Mouse (Mus musculus): ENCODE measurements around the gene Scn4a. TPM values are rescaled to one million over a fixed set of nuclear protein-coding genes. Genes with fewer than 3 reads are reported as not detected.
"Not testable (repeated sequence)": the region's sequence is repeated elsewhere in the genome, so short reads cannot be mapped to it uniquely, and the experiment has no call there.

Gene Scn4a
- total and polyA plus RNA-seq, 3 experiments = 0.05 TPM; not detected in 2

DNA sequence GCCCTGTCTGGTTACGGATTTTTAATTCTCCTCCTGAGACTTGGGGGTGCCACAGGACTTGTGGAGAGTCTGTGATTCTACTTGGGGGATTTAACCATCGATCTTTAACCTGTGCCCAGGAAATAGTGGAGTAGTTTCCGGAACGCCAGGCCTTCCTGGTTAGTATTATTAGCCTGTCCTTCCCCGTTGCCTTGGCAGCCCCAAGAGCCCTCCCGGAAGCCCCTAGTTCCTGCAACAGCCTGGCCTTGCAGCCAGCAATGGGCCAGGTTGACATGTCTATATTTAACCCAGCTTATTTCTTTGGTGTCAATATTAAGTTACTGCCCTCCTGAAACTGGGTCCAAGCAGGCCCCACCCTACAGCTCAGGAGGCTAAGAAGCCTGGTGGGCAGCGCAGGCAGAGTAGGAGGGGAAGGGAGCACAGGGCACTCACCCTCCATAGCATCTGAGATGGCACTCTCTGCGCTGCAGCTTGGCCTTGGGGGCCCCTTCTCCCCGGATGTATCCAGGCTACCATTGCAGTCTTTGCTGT is 12.0 kb downstream of the Scn4a start:
- TF ChIP-seq TAL1 (conservative IDR thresholded peaks at IDR 0.05; ENCODE audit: low read depth, low read length) = no peak
- Histone ChIP-seq H3K9me3 (replicated peaks) (no peaks in the 10 kb centered on the region), H3K4me1 (ENCODE audit: insufficient read depth, low read depth, low read length) (no peaks in the 10 kb centered on the region), H3K4me3 (ENCODE audit: low read depth, low read length) (no peak overlapping the region), H3K27me3 (ENCODE audit: insufficient read depth, low read length) (peaks cover 53% of the 10 kb centered on the region), H3K36me3 (replicated peaks) (no peaks in the 10 kb centered on the region)
- no peak for ATAC-seq (ENCODE audit: extremely low read depth, insufficient number of reproducible peaks, low FRiP score, poor library complexity, severe bottlenecking)
- DNase-seq (ENCODE audit: low spot score) = no peak

DNA sequence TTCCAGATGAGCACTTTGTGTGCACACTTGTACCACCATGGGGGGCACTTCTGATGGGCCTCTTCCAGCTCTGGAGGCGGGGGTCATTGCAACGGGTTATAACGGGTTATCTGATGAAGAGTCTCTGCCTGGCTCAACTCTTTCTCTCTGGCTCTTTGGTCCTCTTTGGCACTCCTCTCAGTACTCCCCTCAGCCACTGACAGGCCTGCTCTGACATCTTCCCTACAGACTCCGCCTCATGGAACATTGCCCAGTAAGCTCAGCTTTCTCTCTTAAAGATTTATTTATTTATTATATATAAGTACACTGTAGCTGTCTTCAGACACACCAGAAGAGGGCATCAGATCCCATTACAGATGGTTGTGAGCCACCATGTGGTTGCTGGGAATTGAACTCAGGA is 13.8 kb downstream of the Scn4a start:
- not testable (repeated sequence) for H3K4me1 ChIP-seq (ENCODE audit: insufficient read depth, low read depth, low read length); H3K36me3 ChIP-seq (replicated peaks); H3K9me3 ChIP-seq (replicated peaks); ATAC-seq (ENCODE audit: extremely low read depth, insufficient number of reproducible peaks, low FRiP score, poor library complexity, severe bottlenecking); DNase-seq (ENCODE audit: low spot score); H3K4me3 ChIP-seq (ENCODE audit: low read depth, low read length)
- H3K27me3 ChIP-seq (ENCODE audit: insufficient read depth, low read length) = peaks cover 45% of the 10 kb centered on the region

DNA sequence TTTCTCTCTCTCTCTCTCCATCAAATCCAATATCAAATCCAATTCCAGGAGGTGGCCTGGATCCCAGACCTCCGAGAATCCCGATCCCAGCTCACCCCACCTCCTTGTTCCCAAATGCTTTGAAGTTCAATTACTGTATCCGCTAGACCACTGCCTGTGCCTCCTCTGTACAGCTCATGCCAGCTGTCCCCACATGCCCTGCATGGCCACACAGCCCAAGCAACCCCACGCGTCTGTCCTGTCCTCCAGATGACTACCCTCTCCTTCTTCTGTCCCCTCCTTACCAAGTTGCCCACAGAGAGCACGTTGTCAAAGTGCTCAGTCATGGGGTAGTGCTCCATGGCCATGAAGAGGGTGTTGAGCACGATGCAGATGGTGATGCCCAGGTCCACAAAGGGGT is 14.2 kb downstream of the Scn4a start:
- TF ChIP-seq POLR2AphosphoS5 (IDR thresholded peaks at IDR 0.05; ENCODE audit: insufficient replicate concordance, low read depth, low read length) (no peak), TAL1 (conservative IDR thresholded peaks at IDR 0.05; ENCODE audit: low read depth, low read length) (no peak), CTCF (IDR thresholded peaks at IDR 0.05; ENCODE audit: low read depth, low read length) (no peak), GATA2 (IDR thresholded peaks at IDR 0.05; ENCODE audit: borderline replicate concordance, low read depth, low read length) (no peak), GATA1 (IDR thresholded peaks at IDR 0.05; ENCODE audit: borderline replicate concordance, low read length) (no peak)
- no peak overlapping the region for H3K4me3 ChIP-seq (ENCODE audit: low read depth, low read length)
- ATAC-seq (ENCODE audit: extremely low read depth, insufficient number of reproducible peaks, low FRiP score, poor library complexity, severe bottlenecking) (no peak), DNase-seq (ENCODE audit: low spot score) (no peak)
- no peaks in the 10 kb centered on the region for H3K4me1 ChIP-seq (ENCODE audit: insufficient read depth, low read depth, low read length)
- H3K27me3 ChIP-seq (ENCODE audit: insufficient read depth, low read length) = peaks cover 46% of the 10 kb centered on the region
- no peaks in the 10 kb centered on the region for H3K36me3 ChIP-seq (replicated peaks)
- H3K9me3 ChIP-seq (replicated peaks) = no peaks in the 10 kb centered on the region

DNA sequence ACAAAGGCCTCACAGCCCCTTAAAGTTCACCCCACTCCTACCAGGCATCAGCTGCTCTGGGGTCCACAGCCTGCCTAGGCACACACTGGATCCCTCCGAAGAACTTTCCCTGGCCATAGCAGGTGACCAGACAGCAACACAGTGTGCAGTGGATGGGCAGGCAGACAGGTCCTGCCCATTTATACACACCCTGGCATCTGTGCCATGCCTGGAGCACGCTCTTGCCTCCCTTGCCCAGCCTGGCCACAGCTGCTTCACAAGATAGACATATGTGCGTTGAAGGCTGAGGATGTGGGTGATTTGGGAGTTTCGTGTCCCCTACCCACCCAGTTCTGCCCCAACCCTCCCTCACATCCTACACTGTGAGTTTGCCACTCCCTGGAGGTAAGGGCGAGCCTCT is 15.1 kb downstream of the Scn4a start:
- Histone ChIP-seq H3K4me3 (ENCODE audit: low read depth, low read length) (no peak overlapping the region), H3K9me3 (replicated peaks) (no peaks in the 10 kb centered on the region), H3K36me3 (replicated peaks) (no peaks in the 10 kb centered on the region), H3K27me3 (ENCODE audit: insufficient read depth, low read length) (peaks cover 44% of the 10 kb centered on the region), H3K4me1 (ENCODE audit: insufficient read depth, low read depth, low read length) (no peaks in the 10 kb centered on the region)
- TF ChIP-seq GATA1 (IDR thresholded peaks at IDR 0.05; ENCODE audit: borderline replicate concordance, low read length) = no peak
- TF ChIP-seq CTCF (IDR thresholded peaks at IDR 0.05; ENCODE audit: low read depth, low read length) = no peak
- no peak for TF ChIP-seq POLR2AphosphoS5 (IDR thresholded peaks at IDR 0.05; ENCODE audit: insufficient replicate concordance, low read depth, low read length)
- no peak for TF ChIP-seq TAL1 (conservative IDR thresholded peaks at IDR 0.05; ENCODE audit: low read depth, low read length)
- ATAC-seq (ENCODE audit: extremely low read depth, insufficient number of reproducible peaks, low FRiP score, poor library complexity, severe bottlenecking) (no peak), DNase-seq (ENCODE audit: low spot score) (no peak)

DNA sequence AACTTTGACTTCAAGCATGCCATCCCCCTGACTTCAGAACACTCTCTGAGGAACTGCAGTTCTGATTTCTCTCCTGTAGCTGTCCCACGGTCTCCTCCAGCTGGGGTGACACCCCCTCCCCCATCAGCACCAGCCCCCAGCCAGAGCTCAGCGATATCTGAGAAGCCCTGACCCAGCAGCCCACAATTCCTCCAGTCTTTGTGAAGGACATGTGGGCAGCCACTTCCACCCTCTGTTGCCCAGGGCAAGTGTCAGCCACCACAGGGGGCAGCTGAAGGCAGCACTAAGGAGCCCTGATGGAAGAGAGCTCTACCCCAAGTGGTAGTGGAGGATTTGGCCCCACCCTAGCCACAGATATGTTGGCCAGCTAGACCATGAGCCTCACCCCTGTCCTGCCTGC is 19.0 kb downstream of the Scn4a start:
- peaks cover 30% of the 10 kb centered on the region for H3K27me3 ChIP-seq (ENCODE audit: insufficient read depth, low read length)
- H3K36me3 ChIP-seq (replicated peaks) = no peaks in the 10 kb centered on the region
- no peak for ATAC-seq (ENCODE audit: extremely low read depth, insufficient number of reproducible peaks, low FRiP score, poor library complexity, severe bottlenecking)
- H3K4me1 ChIP-seq (ENCODE audit: insufficient read depth, low read depth, low read length) = no peaks in the 10 kb centered on the region
- no peak for DNase-seq (ENCODE audit: low spot score)
- no peaks in the 10 kb centered on the region for H3K9me3 ChIP-seq (replicated peaks)
- no peak overlapping the region for H3K4me3 ChIP-seq (ENCODE audit: low read depth, low read length)
- TF ChIP-seq CTCF (IDR thresholded peaks at IDR 0.05; ENCODE audit: low read depth, low read length) (no peak), TAL1 (conservative IDR thresholded peaks at IDR 0.05; ENCODE audit: low read depth, low read length) (no peak), GATA2 (IDR thresholded peaks at IDR 0.05; ENCODE audit: borderline replicate concordance, low read depth, low read length) (no peak), POLR2AphosphoS5 (IDR thresholded peaks at IDR 0.05; ENCODE audit: insufficient replicate concordance, low read depth, low read length) (no peak), GATA1 (IDR thresholded peaks at IDR 0.05; ENCODE audit: borderline replicate concordance, low read length) (no peak)

DNA sequence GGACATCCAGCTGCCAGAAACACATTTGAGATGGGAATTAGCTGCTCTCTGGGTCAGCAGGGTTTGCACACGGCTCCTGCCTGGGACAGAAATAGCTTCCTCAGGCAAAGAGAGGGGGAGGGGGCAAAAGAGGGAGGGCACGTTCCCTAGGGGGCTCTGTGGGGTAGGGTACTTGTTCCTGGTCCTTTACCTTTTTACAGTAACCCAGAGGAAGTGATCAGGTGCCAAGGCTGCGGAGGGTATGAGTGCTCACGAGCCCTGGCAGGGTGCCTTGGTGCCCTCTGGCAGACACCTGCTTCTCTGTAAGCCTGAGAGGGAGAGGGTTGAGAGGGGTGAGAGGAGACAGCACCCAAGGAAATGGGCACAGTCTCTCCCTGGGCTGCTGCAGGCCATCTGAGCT is 20.6 kb downstream of the Scn4a start:
- TF ChIP-seq CTCF (IDR thresholded peaks at IDR 0.05; ENCODE audit: low read depth, low read length) = no peak
- no peak for TF ChIP-seq POLR2AphosphoS5 (IDR thresholded peaks at IDR 0.05; ENCODE audit: insufficient replicate concordance, low read depth, low read length)
- TF ChIP-seq GATA2 (IDR thresholded peaks at IDR 0.05; ENCODE audit: borderline replicate concordance, low read depth, low read length) = no peak
- TF ChIP-seq GATA1 (IDR thresholded peaks at IDR 0.05; ENCODE audit: borderline replicate concordance, low read length) = no peak
- no peak for TF ChIP-seq TAL1 (conservative IDR thresholded peaks at IDR 0.05; ENCODE audit: low read depth, low read length)
- H3K36me3 ChIP-seq (replicated peaks) = no peaks in the 10 kb centered on the region
- H3K4me3 ChIP-seq (ENCODE audit: low read depth, low read length) = no peak overlapping the region
- peaks cover 25% of the 10 kb centered on the region; the same call in 1 of the 2 replicates for H3K27me3 ChIP-seq (ENCODE audit: insufficient read depth, low read length)
- H3K9me3 ChIP-seq (replicated peaks) = no peaks in the 10 kb centered on the region
- no peaks in the 10 kb centered on the region for H3K4me1 ChIP-seq (ENCODE audit: insufficient read depth, low read depth, low read length)
- DNase-seq (ENCODE audit: low spot score) (no peak), ATAC-seq (ENCODE audit: extremely low read depth, insufficient number of reproducible peaks, low FRiP score, poor library complexity, severe bottlenecking) (no peak)

DNA sequence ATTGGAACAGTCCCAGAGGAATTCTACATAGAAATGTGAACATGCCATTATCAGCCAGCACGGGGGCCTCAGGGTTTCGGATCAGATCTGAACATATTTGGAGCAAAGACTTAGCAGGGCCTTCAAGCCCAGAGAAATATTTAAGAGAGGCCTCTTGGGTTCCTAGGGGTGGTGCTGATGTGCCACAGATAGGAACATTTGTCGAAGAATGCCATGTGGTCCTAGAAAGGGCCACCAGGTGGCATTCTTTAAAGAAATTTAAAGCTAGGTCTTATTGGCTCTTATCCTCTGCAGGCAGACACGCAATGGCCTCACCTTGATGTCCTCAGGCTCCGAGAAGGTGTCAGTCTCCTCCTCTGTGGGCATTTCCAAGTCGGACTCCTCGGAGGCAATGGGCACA is 23.4 kb downstream of the Scn4a start:
- TF ChIP-seq CTCF (IDR thresholded peaks at IDR 0.05; ENCODE audit: low read depth, low read length) = no peak
- no peak for TF ChIP-seq TAL1 (conservative IDR thresholded peaks at IDR 0.05; ENCODE audit: low read depth, low read length)
- no peak for TF ChIP-seq GATA1 (IDR thresholded peaks at IDR 0.05; ENCODE audit: borderline replicate concordance, low read length)
- TF ChIP-seq GATA2 (IDR thresholded peaks at IDR 0.05; ENCODE audit: borderline replicate concordance, low read depth, low read length) = no peak
- no peak for TF ChIP-seq POLR2AphosphoS5 (IDR thresholded peaks at IDR 0.05; ENCODE audit: insufficient replicate concordance, low read depth, low read length)
- no peak overlapping the region for H3K4me3 ChIP-seq (ENCODE audit: low read depth, low read length)

More for the DNA sequence above, 23.4 kb downstream of the Scn4a start:
- H3K36me3 ChIP-seq (replicated peaks) = no peaks in the 10 kb centered on the region
- ATAC-seq (ENCODE audit: extremely low read depth, insufficient number of reproducible peaks, low FRiP score, poor library complexity, severe bottlenecking) = no peak
- no peaks in the 10 kb centered on the region for H3K9me3 ChIP-seq (replicated peaks)
- H3K4me1 ChIP-seq (ENCODE audit: insufficient read depth, low read depth, low read length) = peaks cover 7% of the 10 kb centered on the region
- peaks cover 38% of the 10 kb centered on the region for H3K27me3 ChIP-seq (ENCODE audit: insufficient read depth, low read length)
- DNase-seq (ENCODE audit: low spot score) = no peak
